Mouse (Mus musculus): ENCODE measurements around the gene Fkbp8. TPM values are rescaled to one million over a fixed set of nuclear protein-coding genes. Genes with fewer than 3 reads are reported as not detected.

Fkbp8 gene
- total and polyA plus RNA-seq, 3 experiments = 176 to 266 (median 178) TPM

DNA sequence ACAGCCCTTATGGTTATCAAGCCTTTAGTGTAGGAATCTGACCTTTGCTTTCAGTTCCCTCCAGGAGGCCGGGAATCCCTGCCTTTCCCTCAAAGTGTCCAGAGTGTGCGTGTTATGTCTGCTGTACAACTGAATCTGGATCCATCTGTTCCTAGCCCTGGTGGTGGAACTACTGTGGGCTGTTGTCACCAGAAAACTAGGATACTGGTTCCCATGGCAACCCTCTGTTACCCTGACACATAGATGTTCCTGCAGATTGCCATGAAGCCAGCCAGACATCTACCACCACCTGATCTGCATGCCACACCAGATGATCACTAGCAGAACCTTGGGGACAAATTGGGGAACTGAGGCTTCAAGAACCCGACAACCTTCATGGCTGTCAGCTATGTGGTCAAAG is 45.6 kb upstream of the Fkbp8 start:
- Histone ChIP-seq H3K79me2 (replicated peaks; ENCODE audit: control insufficient read depth, extremely low read depth, insufficient read depth, poor library complexity, severe bottlenecking) (no peaks in the 10 kb centered on the region), H3K4me2 (ENCODE audit: insufficient read depth, low read depth, poor library complexity, severe bottlenecking) (no peak overlapping the region), H3K27ac (ENCODE audit: insufficient read depth, low read depth) (no peak overlapping the region), H3K4me1 (ENCODE audit: control insufficient read depth in 1 of 2, insufficient read depth in 2 of 2) (peaks cover 0 to 11% of the 10 kb centered on the region in 2 experiments; a peak in 2 of 4 replicates), H3K36me3 (replicated peaks in 1 of 2; ENCODE audit: control insufficient read depth in 1 of 2, insufficient read depth in 1 of 2, low read length in 1 of 2) (no peaks in the 10 kb centered on the region), H3K4me3 (replicated peaks in 1 of 3; ENCODE audit: low read depth in 2 of 3, low read length in 2 of 3, poor library complexity in 1 of 3) (no peak overlapping the region), H3K9me3 (replicated peaks; ENCODE audit: low read length) (no peaks in the 10 kb centered on the region), H3K27me3 (replicated peaks) (peaks cover 84% of the 10 kb centered on the region), H3K9ac (ENCODE audit: insufficient read depth, low read depth) (no peak overlapping the region)
- no peak for DNase-seq (ENCODE audit: extremely low read depth)
- TF ChIP-seq TBP (conservative IDR thresholded peaks at IDR 0.05; ENCODE audit: low read depth, low read length) (no peak), ETS1 (conservative IDR thresholded peaks at IDR 0.05; ENCODE audit: low read depth, low read length) (no peak), ZNF384 (IDR thresholded peaks at IDR 0.05; ENCODE audit: low read depth, low read length) (no peak), MYC (IDR thresholded peaks at IDR 0.05; ENCODE audit: low read depth, low read length) (no peak), USF1 (IDR thresholded peaks at IDR 0.05; ENCODE audit: low read depth, low read length) (no peak), NRF1 (IDR thresholded peaks at IDR 0.05; ENCODE audit: low read depth, low read length) (no peak), CTCF (conservative IDR thresholded peaks at IDR 0.05 in 1 of 2, IDR thresholded peaks at IDR 0.05 in 1 of 2; ENCODE audit: low read depth in 2 of 2, low read length in 2 of 2) (no peak), E2F4 (IDR thresholded peaks at IDR 0.05; ENCODE audit: insufficient replicate concordance, low read depth, low read length) (no peak), MAFK (IDR thresholded peaks at IDR 0.05; ENCODE audit: insufficient replicate concordance, low read length) (no peak), IRF4 (IDR thresholded peaks at IDR 0.05; ENCODE audit: low read depth, low read length) (no peak), SIN3A (IDR thresholded peaks at IDR 0.05; ENCODE audit: low read length) (no peak), POLR2AphosphoS2 (IDR thresholded peaks at IDR 0.05; ENCODE audit: low read depth, low read length) (no peak), RCOR1 (conservative IDR thresholded peaks at IDR 0.05; ENCODE audit: low read depth, low read length) (no peak), TCF12 (IDR thresholded peaks at IDR 0.05; ENCODE audit: low read depth, low read length) (no peak), JUN (IDR thresholded peaks at IDR 0.05; ENCODE audit: insufficient read depth, low read depth, low read length) (no peak), CHD1 (IDR thresholded peaks at IDR 0.05; ENCODE audit: low read depth, low read length) (no peak), HCFC1 (IDR thresholded peaks at IDR 0.05; ENCODE audit: low read depth, low read length) (no peak), BHLHE40 (IDR thresholded peaks at IDR 0.05; ENCODE audit: low read depth, low read length) (no peak), MAX (IDR thresholded peaks at IDR 0.05; ENCODE audit: low read length) (no peak), NELFE (IDR thresholded peaks at IDR 0.05; ENCODE audit: low read depth, low read length) (no peak)
- in situ Hi-C loops (cut with MboI; ENCODE audit: low pct_ligation_motif_present, low pct_unique_long_range_greater_than_20kb, low sequenced_read_pairs) = no loop called here
- dilution Hi-C loops (cut with MboI; ENCODE audit: extremely low pct_ligation_motif_present, extremely low pct_unique_long_range_greater_than_20kb, low sequenced_read_pairs) = no loop called here

- TF ChIP-seq USF2 (conservative IDR thresholded peaks at IDR 0.05; ENCODE audit: low read depth, low read length) = no peak
- TF ChIP-seq ZNF384 (IDR thresholded peaks at IDR 0.05; ENCODE audit: low read depth, low read length) = no peak
- no peak for TF ChIP-seq JUND (conservative IDR thresholded peaks at IDR 0.05; ENCODE audit: low read depth, low read length)
- TF ChIP-seq GABPA (IDR thresholded peaks at IDR 0.05; ENCODE audit: insufficient replicate concordance, low read depth, low read length) = no peak
- no peak for TF ChIP-seq TBP (conservative IDR thresholded peaks at IDR 0.05; ENCODE audit: low read depth, low read length)
- no peak for TF ChIP-seq ETS1 (conservative IDR thresholded peaks at IDR 0.05; ENCODE audit: low read depth, low read length)
- TF ChIP-seq ZKSCAN1 (IDR thresholded peaks at IDR 0.05; ENCODE audit: borderline replicate concordance, low read depth, low read length) = no peak
- no peak for TF ChIP-seq JUN (IDR thresholded peaks at IDR 0.05; ENCODE audit: insufficient read depth, low read depth, low read length)
- no peak for TF ChIP-seq MYC (IDR thresholded peaks at IDR 0.05; ENCODE audit: low read depth, low read length)
- TF ChIP-seq MEF2A (IDR thresholded peaks at IDR 0.05; ENCODE audit: borderline replicate concordance, low read depth, low read length) = no peak
- no peak for TF ChIP-seq MAX (IDR thresholded peaks at IDR 0.05; ENCODE audit: low read length)
- no peak for TF ChIP-seq RCOR1 (conservative IDR thresholded peaks at IDR 0.05; ENCODE audit: low read depth, low read length)
- no peak for TF ChIP-seq ZMIZ1 (IDR thresholded peaks at IDR 0.05; ENCODE audit: low read depth, low read length)
- no peak for TF ChIP-seq CHD2 (IDR thresholded peaks at IDR 0.05; ENCODE audit: low read length)
- dilution Hi-C loops (cut with MboI; ENCODE audit: extremely low pct_ligation_motif_present, extremely low pct_unique_long_range_greater_than_20kb, low sequenced_read_pairs) (no loop called here), in situ Hi-C loops (cut with MboI; ENCODE audit: low pct_ligation_motif_present, low pct_unique_long_range_greater_than_20kb, low sequenced_read_pairs) (no loop called here)
- Histone ChIP-seq H3K4me2 (ENCODE audit: insufficient read depth, low read depth, poor library complexity, severe bottlenecking) (no peak overlapping the region), H3K36me3 (replicated peaks in 1 of 2; ENCODE audit: control insufficient read depth in 1 of 2, insufficient read depth in 1 of 2, low read length in 1 of 2) (no peaks in the 10 kb centered on the region), H3K79me2 (replicated peaks; ENCODE audit: control insufficient read depth, extremely low read depth, insufficient read depth, poor library complexity, severe bottlenecking) (no peaks in the 10 kb centered on the region), H3K9ac (ENCODE audit: insufficient read depth, low read depth) (no peak overlapping the region), H3K27me3 (replicated peaks) (peaks cover 93% of the 10 kb centered on the region), H3K27ac (ENCODE audit: insufficient read depth, low read depth) (no peak overlapping the region), H3K9me3 (replicated peaks; ENCODE audit: low read length) (no peaks in the 10 kb centered on the region), H3K4me1 (ENCODE audit: control insufficient read depth in 1 of 2, insufficient read depth in 2 of 2) (peaks cover 5 to 6% of the 10 kb centered on the region in 2 experiments; a peak in 3 of 4 replicates), H3K4me3 (replicated peaks in 1 of 3; ENCODE audit: low read depth in 2 of 3, low read length in 2 of 3, poor library complexity in 1 of 3) (no peak overlapping the region)
- no peak for DNase-seq (ENCODE audit: extremely low read depth)
These were observed 44.6 kb upstream of the Fkbp8 start for GRCm38 (mm10) chr8:70482943-70483342.
